Mouse (Mus musculus) frontal cortex, postnatal 14 days (tissue): Measurements from ENCODE around the gene Cops7a.

Source experiments
- DNase-seq, 2 experiments: peaks; one replicate each; pipeline ENCODE4 v3.0.0; 2022; ENCODE audit warnings: low spot score in 2 of 2

Cops7a gene

DNA sequence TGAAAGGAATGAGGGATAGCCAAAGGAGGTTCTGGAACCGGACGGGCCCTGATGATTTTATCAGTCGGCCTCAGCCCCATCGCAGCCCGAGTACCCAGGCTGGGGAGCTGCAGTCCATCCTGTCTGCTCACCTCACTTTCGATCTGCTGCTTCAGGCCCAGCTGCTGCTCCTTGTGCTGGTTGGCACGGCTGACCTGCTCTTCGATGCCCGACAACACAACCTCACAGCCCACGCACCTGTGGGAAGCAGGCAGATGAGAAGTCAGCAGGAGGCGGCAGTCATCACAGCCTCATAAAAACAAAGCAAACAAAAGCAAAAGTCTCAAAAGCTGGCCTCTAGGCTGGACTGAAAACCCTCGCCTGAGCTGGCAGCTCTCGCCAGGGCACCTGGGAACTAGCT lies 5.4 kb downstream of the Cops7a start:
- DNase-seq = no peak

DNA sequence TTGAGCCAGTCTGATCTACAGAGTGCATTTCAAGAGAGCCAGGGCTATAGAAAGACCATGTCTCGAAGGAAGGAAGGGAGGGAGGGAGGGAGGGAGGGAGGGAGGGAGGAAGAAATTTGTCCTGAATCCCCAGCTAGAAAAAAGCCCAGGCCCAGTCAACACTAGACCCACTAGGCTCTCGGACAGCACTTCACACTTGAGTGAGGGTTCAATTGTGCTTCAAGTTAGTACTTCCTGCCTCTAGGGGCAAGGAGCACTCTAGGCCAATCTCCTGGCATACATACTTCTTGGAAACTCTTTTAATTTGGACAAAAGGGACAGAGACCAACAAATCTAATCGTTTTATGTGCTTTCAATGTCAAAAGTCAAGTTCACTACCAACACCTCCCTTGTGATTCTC lies 7.2 kb downstream of the Cops7a start:
- no peak for DNase-seq

DNA sequence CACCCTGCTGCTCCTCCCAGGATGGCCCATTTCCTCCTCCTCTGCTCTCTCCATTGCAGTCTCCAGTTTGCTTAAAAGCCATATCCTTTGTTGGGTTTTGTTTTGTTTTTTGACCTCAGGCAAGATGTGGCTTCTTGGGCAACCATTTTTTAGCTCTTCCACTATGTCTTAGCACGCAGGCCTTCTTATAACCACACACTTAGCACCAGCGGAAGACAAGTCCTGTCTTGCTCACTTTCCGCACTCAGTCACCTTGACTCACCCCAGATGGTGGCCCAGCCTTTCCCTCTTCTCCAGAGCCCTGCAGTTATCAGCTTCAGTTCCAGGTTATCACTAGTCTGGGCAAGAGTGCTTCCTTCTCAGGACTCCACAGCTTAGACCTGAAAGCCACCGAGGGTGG lies 10.1 kb downstream of the Cops7a start:
- DNase-seq = no peak

DNA sequence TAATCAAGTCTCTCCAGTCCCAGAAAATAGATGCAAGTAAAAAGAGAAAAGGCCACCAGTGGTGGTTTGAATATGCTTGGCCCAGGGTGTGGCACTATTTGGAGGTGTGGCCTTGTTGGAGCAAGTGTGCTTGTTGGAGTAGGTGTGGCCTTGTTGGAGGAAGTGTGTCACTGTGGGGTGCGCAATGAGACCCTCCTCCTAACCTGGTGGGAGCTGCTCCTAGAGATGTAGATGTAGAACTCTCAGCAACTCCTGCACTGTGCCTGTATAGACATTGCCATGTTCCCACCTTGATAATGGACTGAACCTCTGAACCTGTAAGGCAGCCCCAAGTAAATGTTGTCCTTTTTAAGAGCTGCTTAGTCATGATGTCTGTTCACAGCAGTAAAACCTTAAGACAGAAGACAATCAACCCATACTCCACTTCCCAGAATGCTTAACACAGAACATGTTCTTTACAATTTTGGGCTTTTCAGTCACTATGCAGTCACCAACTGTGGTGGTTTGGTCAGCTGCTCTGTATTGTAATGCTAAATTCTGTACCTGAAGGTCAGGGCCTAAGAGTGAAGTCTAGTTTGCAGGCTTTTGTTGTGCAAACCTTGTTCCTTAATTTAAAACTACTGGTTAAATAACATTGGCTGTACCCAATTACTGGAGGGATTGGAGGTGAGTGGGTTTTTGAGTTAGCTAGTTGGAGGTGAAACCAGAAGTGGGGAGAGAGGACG lies 11.2 kb downstream of the Cops7a start:
- no peak for DNase-seq

- no peak for DNase-seq
These were observed 21.8 kb downstream of the Cops7a start for GRCm38 (mm10) chr6:124943526-124943925.

- DNase-seq = no peak
These were observed 23.7 kb downstream of the Cops7a start for GRCm38 (mm10) chr6:124941679-124942078.

DNA sequence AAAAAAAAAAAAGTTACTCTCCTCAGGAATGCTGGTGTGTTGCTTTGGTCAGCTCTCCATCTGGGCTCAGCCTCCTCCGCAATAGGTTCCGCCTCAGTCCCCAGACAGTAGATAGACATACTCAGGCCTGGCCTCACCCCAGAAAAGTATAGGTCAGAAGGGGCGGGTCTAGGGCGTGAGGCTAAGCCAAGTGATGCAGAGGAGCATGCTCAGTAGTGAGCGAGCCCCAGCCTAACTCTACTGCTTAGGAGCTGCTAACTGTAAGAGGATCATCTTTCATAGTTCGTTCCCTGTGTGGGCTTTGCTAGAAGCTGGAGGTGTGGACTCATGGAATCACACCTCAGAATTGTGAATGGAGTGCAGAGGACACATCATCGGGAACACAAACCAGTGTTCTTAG lies 26.8 kb downstream of the Cops7a start:
- no peak for DNase-seq

- no peak for DNase-seq
These were observed 27.8 kb downstream of the Cops7a start for GRCm38 (mm10) chr6:124937493-124937892.

- DNase-seq = no peak
These were observed 28.7 kb downstream of the Cops7a start for GRCm38 (mm10) chr6:124936681-124937080.

GRCm38 (mm10) chr6:124934670-124935069 lies 30.7 kb downstream of the Cops7a start:
- no peak for DNase-seq

GRCm38 (mm10) chr6:124933127-124933526 lies 32.2 kb downstream of the Cops7a start:
- no peak for DNase-seq

DNA sequence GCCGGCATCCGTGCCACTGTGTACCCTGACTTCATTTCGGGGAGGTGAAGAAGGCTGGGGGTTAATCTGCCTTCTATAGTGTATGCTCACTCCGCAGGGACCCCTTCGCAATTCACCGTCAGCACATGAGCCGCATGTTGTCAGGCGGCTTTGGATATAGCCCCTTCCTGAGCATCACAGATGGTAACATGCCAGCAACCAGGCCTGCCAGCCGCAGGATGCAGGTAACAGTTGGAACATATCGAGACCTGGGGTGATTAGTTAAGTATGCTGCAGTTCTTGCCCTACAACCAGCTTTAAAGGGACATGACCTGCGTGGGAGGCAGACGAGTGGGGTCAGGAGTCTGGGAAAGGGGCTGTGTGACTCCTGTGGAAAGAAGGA lies 33.0 kb downstream of the Cops7a start:
- no peak for DNase-seq

DNA sequence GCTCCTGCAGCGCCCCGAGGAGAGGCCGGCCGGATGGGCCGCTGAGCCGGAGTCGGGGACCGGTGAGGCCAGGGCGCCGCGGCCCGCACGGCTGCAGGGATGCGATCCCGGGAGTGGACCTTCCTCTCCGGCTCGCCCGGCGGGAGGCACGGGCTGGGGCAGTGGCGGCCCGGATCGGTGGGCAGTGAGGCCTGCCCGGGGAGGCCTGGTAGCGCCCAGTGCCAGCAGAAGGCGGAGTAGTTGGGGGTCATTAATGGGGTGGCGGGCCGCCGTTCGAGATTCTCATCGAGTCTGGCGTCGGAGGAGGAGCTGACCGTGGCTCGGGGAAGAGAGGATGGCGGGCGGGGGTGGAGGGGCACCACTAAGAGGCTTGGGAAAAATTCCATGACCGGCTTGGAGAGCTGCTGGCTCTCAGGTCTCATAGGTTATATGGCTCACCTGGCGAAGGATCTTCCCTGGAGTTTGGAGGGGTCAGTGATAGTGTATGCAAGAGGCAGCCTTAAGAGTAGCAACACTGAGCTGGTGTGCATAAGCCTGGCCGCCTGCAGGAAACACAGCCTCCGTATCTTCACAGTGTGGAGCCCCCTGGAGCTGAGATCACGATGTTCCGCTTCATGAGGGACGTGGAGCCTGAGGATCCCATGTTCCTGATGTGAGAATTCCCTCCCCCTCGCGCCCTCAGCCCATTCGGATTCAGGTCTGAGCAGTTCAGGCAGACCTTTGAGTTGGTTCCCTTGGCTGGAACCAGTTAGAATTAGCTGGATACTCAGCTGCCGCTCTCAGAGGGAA lies 33.6 kb downstream of the Cops7a start:
- peak in 1 of 2 experiments; percentile 56 for DNase-seq

GRCm38 (mm10) chr6:124930754-124931524 lies 34.4 kb downstream of the Cops7a start, which contains the start of gene Mlf2:
Gene Mlf2, plus strand, starts transcription at chr6:124931386.
- peak; percentile 97 to 98 for DNase-seq

DNA sequence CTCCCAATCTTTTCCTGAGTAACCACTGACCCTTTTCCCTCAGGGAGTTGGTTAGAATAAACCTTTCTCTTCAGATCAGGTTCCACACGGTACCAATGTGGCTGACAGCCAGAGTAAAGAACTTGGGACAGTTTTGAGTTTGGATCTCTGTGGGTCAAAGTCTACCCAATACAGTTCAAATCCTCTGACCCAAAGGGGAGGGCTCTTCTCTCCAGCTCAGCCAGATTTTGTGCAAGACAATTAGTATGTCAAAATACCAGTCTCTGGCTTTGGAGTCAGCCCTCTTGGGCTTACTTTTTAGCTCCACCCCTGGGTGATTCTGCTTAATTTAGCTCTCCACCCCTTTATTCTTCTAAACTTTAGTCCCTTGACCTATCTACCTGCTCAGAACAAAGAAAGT lies 35.1 kb downstream of the Cops7a start:
- DNase-seq = no peak

DNA sequence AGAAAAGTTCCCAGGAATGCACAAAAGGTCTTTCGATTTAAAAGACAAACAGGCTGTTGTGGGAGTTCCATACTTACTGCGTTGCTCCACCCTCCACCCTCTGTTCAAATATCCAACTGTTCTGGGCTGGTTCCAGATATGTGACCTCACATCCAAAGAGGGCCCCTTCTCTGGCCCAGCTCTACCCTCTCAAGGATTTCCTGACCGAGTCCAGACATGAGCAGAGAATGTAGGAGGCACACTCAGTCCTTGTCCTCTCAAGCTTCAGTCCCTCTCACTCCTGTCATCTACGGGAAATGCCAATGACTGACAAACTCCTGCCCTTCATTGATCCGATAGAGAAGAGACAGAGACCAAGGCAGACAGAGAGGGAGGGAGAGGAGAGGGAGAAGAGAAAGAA lies 39.4 kb downstream of the Cops7a start:
- DNase-seq = no peak

DNA sequence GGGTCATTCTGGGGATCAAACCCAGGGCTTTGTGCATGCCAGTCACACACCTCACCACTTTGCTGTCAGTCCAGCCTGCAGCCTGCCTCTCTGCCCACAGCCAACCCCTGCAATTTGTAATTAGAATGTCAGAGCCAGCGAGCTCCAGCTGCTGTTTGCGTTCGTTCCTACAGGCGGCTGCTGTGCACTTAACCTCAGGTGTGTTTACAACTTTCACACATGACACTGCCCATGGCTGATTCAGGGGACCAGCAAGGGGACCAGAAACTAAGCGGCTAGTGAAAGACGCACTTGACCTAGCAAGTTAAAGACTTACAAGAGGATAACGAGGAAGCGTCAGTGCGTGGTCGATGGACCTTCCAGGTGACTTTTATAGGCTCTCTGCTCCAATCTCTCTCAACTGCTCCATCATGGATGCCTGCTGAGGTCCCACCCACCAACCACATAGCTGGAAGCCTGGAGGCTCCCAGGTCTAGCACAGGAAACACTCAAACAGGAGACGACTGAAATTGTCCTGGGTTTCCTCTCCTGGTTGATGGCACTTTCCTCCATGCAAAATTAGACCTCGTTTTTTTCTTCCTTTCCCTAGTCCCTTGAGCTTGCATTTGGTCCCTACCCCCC lies 40.1 kb downstream of the Cops7a start:
- no peak for DNase-seq

DNA sequence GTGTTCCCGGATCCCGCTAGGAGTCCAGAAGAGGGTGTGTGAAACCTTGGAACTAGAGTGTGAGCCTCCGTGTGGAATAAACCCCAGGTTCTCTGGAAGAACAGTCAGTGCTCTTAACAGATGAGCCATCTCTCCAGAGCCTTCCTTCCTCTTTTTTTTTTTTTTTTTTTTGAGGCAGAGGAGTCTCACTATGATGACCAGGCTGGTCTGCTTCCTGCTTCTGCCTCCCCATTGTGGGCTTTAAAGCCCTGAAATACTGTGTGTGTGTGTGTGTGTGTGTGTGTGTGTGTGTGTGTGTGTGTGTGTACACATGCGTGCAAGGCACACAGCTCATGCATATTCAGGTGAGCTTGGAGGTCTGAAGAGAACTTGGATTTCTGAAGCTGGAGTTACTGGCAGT lies 43.8 kb downstream of the Cops7a start:
- DNase-seq = no peak

GRCm38 (mm10) chr6:124920318-124921085 lies 44.8 kb downstream of the Cops7a start:
- DNase-seq = no peak

DNA sequence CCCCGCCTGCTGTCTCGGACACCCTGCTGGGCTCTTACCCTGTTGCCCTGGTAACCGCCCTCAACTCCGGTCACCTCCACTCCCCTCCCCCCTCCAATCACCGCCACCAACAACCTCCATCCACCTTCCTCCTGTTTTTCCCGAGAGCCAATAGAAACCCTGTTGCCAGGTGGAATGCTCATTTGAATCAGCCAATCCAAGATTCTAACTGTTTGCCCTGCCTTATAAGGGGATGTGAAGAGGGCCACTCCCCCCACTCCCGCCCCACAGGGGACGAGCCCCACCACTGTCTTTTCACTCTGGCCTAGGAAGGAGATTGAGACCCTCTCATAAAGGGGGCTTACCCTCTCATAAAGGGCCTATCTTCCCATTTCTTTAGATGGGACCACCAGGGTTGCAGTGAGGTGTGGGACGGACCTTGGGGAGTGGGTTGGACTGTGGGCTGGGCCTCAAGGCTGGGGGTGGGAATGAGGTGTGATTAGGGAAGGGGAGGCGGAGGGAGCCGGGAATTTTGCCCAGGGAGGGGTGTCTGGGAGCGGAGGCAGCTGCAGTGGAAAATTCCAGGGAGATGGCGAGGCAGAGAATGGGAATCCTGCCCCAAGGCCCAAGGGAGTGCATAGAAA lies 45.5 kb downstream of the Cops7a start, which contains the start of gene Ptms:
Gene Ptms, minus strand, starts transcription at position 409 of the 623 bp plus-strand sequence.
- peak; percentile 87 to 92 for DNase-seq
